Mouse (Mus musculus) retina, embryonic 14.5 days (tissue): ENCODE measurements around the gene Atg10.
"Not testable (repeated sequence)": the region's sequence is repeated elsewhere in the genome, so short reads cannot be mapped to it uniquely, and the experiment has no call there.

Experiments used
- DNase-seq: peaks from one replicate; pipeline ENCODE4 v3.0.0-alpha.2; 2015; ENCODE audit warnings: low spot score

The Atg10 gene

GRCm38 (mm10) chr13:90935852-90936251 lies 287.9 kb downstream of the Atg10 start:
- no peak for DNase-seq

- DNase-seq = no peak
Observed at GRCm38 (mm10) chr13:90933256-90933655, 290.5 kb downstream of the Atg10 start.

GRCm38 (mm10) chr13:90929847-90930246 lies 293.9 kb downstream of the Atg10 start:
- peak; percentile 81 for DNase-seq

GRCm38 (mm10) chr13:90928266-90928665 lies 295.5 kb downstream of the Atg10 start:
- DNase-seq = not testable (repeated sequence)

GRCm38 (mm10) chr13:90926938-90927633 lies 296.7 kb downstream of the Atg10 start:
- DNase-seq = no peak

- no peak for DNase-seq
Observed at GRCm38 (mm10) chr13:90926125-90926765, 297.5 kb downstream of the Atg10 start.

GRCm38 (mm10) chr13:90925191-90925590 lies 298.6 kb downstream of the Atg10 start:
- DNase-seq = no peak

- no peak for DNase-seq
Observed at GRCm38 (mm10) chr13:90924072-90924471, 299.7 kb downstream of the Atg10 start.

- DNase-seq = not testable (repeated sequence)
Observed at GRCm38 (mm10) chr13:90923617-90924016, 300.2 kb downstream of the Atg10 start.

- DNase-seq = peak; percentile 94
Observed at GRCm38 (mm10) chr13:90922751-90923612, 300.8 kb downstream of the Atg10 start, which contains the start of gene Rps23. Gene Rps23 (plus strand): TSS chr13:90922958.

GRCm38 (mm10) chr13:90914721-90915120 lies 309.0 kb downstream of the Atg10 start:
- no peak for DNase-seq

- DNase-seq = no peak
Observed at GRCm38 (mm10) chr13:90913675-90914192, 310.0 kb downstream of the Atg10 start.

- DNase-seq = no peak
Observed at GRCm38 (mm10) chr13:90912760-90913674, 310.8 kb downstream of the Atg10 start.

GRCm38 (mm10) chr13:90907376-90907775 lies 316.4 kb downstream of the Atg10 start:
- no peak for DNase-seq

- DNase-seq = no peak
Observed at GRCm38 (mm10) chr13:90905176-90905575, 318.6 kb downstream of the Atg10 start, which contains the start of gene Atp6ap1l. Gene Atp6ap1l (minus strand): TSS chr13:90905355.

- DNase-seq = no peak
Observed at GRCm38 (mm10) chr13:90896821-90897220, 326.9 kb downstream of the Atg10 start.

GRCm38 (mm10) chr13:90896098-90896497 lies 327.7 kb downstream of the Atg10 start:
- peak; percentile 22 for DNase-seq

GRCm38 (mm10) chr13:90894819-90895218 lies 328.9 kb downstream of the Atg10 start:
- no peak for DNase-seq

GRCm38 (mm10) chr13:90890111-90890510 lies 333.7 kb downstream of the Atg10 start:
- DNase-seq = no peak

GRCm38 (mm10) chr13:90886568-90886983 lies 337.2 kb downstream of the Atg10 start:
- peak; percentile 86 for DNase-seq
